Mouse (Mus musculus): ENCODE measurements at regions not wholly inside any gene's neighbourhood (a gene's known extent, or its start where the extent isn't known, plus 50 kb on each side); places are given as distances from the start of the nearest gene placed in this dataset.

DNA sequence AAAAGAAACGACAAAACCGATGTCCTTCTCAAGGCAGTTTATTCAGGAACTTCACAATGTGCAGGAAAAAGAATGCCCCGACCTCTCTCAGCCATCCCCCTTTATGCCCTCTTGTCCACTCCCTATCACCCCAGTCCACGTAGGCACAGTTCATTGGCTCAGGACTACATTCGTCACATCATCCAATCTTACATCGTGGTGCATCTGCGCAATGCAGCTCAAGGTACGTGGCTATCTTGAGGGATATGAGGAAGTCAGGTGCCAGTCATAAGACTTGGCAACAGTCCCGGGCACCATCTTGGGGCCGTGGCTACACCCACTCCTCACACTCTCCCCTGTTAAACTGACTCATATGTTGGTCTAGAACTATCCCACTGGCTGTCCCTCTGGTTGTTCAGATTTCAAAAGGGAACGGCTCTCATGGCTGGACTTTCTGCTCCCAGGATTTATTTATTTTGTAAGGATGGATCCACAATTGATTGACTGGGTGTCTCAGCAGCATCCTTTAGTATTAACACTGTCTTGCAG lies 87.4 kb upstream of the Olfr1402 start:
- peak; percentile 28 for DNase-seq (ENCODE audit: extremely low read depth, low read depth)

- DNase-seq (ENCODE audit: extremely low read depth, low read depth), result no peak
Measured at GRCm38 (mm10) chr3:97507209-97507608, 85.4 kb upstream of the Olfr1402 start.

DNA sequence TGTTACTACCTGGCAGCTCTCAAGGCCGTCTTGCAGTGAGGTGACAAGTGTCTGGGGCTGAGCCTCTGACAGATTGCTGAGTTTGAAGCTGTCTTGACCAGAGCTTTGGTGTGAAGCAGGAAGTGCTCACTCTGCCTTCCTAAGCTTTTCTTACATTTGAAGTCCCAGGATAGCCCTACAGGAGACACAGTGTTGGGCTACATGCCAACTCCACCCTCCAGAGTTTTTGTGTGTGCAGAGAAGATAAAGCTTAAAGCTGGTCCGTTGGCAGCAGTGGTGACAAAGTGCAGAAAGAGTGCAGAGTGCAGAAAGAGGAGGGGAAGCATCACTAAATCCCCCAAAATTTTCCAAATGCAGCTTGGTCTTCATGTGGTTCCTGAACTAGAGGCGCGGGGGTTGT lies 70.1 kb upstream of the Olfr1402 start:
- peak; percentile 97 for DNase-seq (ENCODE audit: extremely low read depth, low read depth)

GRCm38 (mm10) chr3:97491208-97491607 lies 69.4 kb upstream of the Olfr1402 start:
- DNase-seq (ENCODE audit: extremely low read depth, low read depth), result no peak

DNA sequence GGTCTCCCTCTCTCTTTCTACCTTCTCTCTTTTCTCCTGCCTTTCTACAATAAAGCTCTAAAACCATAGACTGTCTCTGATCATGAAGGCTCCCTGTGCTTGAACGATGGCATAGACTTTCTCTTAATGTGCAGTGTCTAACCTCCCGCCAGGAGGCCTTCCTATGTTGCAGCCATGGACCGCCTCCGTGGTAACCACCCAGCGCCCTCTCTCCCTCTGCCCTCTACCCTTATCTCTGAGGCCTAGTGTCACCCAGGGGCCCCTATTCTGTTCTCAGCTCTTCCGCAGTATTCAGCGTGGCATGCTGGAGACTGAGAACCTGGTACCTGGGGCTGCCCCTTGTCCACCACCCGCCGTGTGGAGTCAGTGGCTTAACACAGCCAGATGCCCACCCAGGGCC lies 67.5 kb upstream of the Olfr1402 start:
- no peak for DNase-seq (ENCODE audit: extremely low read depth, low read depth)
